Mouse (Mus musculus) neural tube, embryonic 10.5 days (tissue): ENCODE results near the gene Cacna1e.

ENCODE experiments used
- DNase-seq: peaks from one replicate; pipeline ENCODE4 v3.0.0-alpha.2; 2017; ENCODE audit warnings: low spot score; ENCODE audit errors: extremely low spot score

Gene Cacna1e

GRCm38 (mm10) chr1:154635766-154636165 is 248.5 kb downstream of the Cacna1e start:
- DNase-seq, result no peak

- DNase-seq, result no peak
Observed at GRCm38 (mm10) chr1:154632886-154633285, 251.4 kb downstream of the Cacna1e start.

GRCm38 (mm10) chr1:154622666-154623653 is 261.3 kb downstream of the Cacna1e start:
- DNase-seq, result no peak

- no peak for DNase-seq
Observed at GRCm38 (mm10) chr1:154617743-154618455, 266.4 kb downstream of the Cacna1e start.

GRCm38 (mm10) chr1:154615759-154616158 is 268.5 kb downstream of the Cacna1e start:
- no peak for DNase-seq

GRCm38 (mm10) chr1:154608516-154608915 is 275.8 kb downstream of the Cacna1e start:
- no peak for DNase-seq

GRCm38 (mm10) chr1:154607406-154607805 is 276.9 kb downstream of the Cacna1e start:
- DNase-seq, result no peak

GRCm38 (mm10) chr1:154605601-154606000 is 278.7 kb downstream of the Cacna1e start:
- DNase-seq, result no peak

GRCm38 (mm10) chr1:154603781-154604180 is 280.5 kb downstream of the Cacna1e start:
- no peak for DNase-seq

- no peak for DNase-seq
Observed at GRCm38 (mm10) chr1:154602531-154602930, 281.8 kb downstream of the Cacna1e start.

GRCm38 (mm10) chr1:154582516-154582915 is 301.8 kb downstream of the Cacna1e start:
- no peak for DNase-seq

- no peak for DNase-seq
Observed at GRCm38 (mm10) chr1:154579929-154580328, 304.4 kb downstream of the Cacna1e start.

- DNase-seq, result no peak
Observed at GRCm38 (mm10) chr1:154578748-154579147, 305.6 kb downstream of the Cacna1e start.

GRCm38 (mm10) chr1:154576418-154576817 is 307.9 kb downstream of the Cacna1e start:
- no peak for DNase-seq

- no peak for DNase-seq
Observed at GRCm38 (mm10) chr1:154566026-154566425, 318.3 kb downstream of the Cacna1e start.

GRCm38 (mm10) chr1:154555811-154556210 is 328.5 kb downstream of the Cacna1e start:
- DNase-seq, result no peak

GRCm38 (mm10) chr1:154553132-154553531 is 331.2 kb downstream of the Cacna1e start:
- DNase-seq, result no peak

GRCm38 (mm10) chr1:154537445-154537844 is 346.9 kb downstream of the Cacna1e start:
- DNase-seq, result no peak

- DNase-seq, result no peak
Observed at GRCm38 (mm10) chr1:154536763-154537162, 347.5 kb downstream of the Cacna1e start.

GRCm38 (mm10) chr1:154532987-154533940 is 351.0 kb downstream of the Cacna1e start:
- DNase-seq, result no peak

GRCm38 (mm10) chr1:154529666-154530065 is 354.6 kb downstream of the Cacna1e start:
- DNase-seq, result peak; percentile 13
